Mouse (Mus musculus) G1E (cell line): ENCODE results near the gene Zeb2. TPM values are rescaled to one million over a fixed set of nuclear protein-coding genes. Genes with fewer than 3 reads are reported as not detected.

Experiments used
- ATAC-seq: 2 replicates; pipeline ENCODE4 v1.8.0; 2016; ENCODE audit warnings: mild to moderate bottlenecking; ENCODE audit not compliant: insufficient number of reproducible peaks, poor library complexity, low FRiP score, severe bottlenecking; ENCODE audit errors: extremely low read depth
- DNase-seq: peaks from one replicate; pipeline ENCODE4 v3.0.0; 2012; ENCODE audit warnings: low spot score
- H3K27me3 ChIP-seq: 2 replicates; pipeline ENCODE4 v1.6.1; 2012; ENCODE audit warnings: mild to moderate bottlenecking, low read length, inconsistent platforms; ENCODE audit not compliant: insufficient read depth
- H3K36me3 ChIP-seq: replicated peaks from 2 replicates; pipeline ENCODE3; 2012; ENCODE audit warnings: mild to moderate bottlenecking, inconsistent platforms
- H3K4me1 ChIP-seq: 2 replicates; pipeline ENCODE4 v1.6.1; 2012; ENCODE audit warnings: low read depth, low read length, inconsistent platforms, mixed read lengths; ENCODE audit not compliant: insufficient read depth
- H3K4me3 ChIP-seq: 2 replicates; pipeline ENCODE4 v1.5.1; 2012; ENCODE audit warnings: low read depth, mild to moderate bottlenecking, inconsistent platforms, low read length, moderate library complexity, mixed read lengths
- H3K9me3 ChIP-seq: replicated peaks from 2 replicates; pipeline ENCODE4 v1.6.1; 2012; ENCODE audit warnings: inconsistent platforms
- CTCF ChIP-seq: IDR thresholded peaks from 2 replicates; pipeline ENCODE4 v1.5.1; 2012; ENCODE audit warnings: low read depth, low read length, inconsistent platforms, mixed read lengths
- GATA1 ChIP-seq: IDR thresholded peaks from 2 replicates; pipeline ENCODE4 v1.6.1; 2012; ENCODE audit warnings: borderline replicate concordance, low read length, inconsistent platforms, mixed read lengths
- GATA2 ChIP-seq: IDR thresholded peaks from 2 replicates; pipeline ENCODE4 v1.6.1; 2012; ENCODE audit warnings: low read depth, low read length, inconsistent platforms, borderline replicate concordance
- POLR2AphosphoS5 ChIP-seq: IDR thresholded peaks from 2 replicates; pipeline ENCODE4 v1.6.1; 2012; ENCODE audit warnings: low read depth, low read length, inconsistent platforms; ENCODE audit not compliant: insufficient replicate concordance
- TAL1 ChIP-seq: conservative IDR thresholded peaks from 2 replicates; pipeline ENCODE4 v1.6.1; 2012; ENCODE audit warnings: low read depth, low read length, inconsistent platforms, mixed read lengths
- polyA plus RNA-seq: library from polyadenylated mRNA; stranded (reverse); fragments of >175 nt; gene quantifications from 2 replicates; pipeline ENCODE4 v1.2.3, GENCODE M21; 2012
- total RNA-seq, 2 experiments: library from RNA; stranded (forward) in 1 of 2; stranded (reverse) in 1 of 2; fragments of 200-1000 nt in 1 of 2; fragments of >200 nt in 1 of 2; fragmentation: Nextera tagmentation in 1 of 2; gene quantifications; 2 replicates each; pipeline ENCODE4 v1.2.3; 2014 to 2017

Zeb2 gene
- total and polyA plus RNA-seq, 3 experiments: 5.6 to 216 (median 79.0) TPM

DNA sequence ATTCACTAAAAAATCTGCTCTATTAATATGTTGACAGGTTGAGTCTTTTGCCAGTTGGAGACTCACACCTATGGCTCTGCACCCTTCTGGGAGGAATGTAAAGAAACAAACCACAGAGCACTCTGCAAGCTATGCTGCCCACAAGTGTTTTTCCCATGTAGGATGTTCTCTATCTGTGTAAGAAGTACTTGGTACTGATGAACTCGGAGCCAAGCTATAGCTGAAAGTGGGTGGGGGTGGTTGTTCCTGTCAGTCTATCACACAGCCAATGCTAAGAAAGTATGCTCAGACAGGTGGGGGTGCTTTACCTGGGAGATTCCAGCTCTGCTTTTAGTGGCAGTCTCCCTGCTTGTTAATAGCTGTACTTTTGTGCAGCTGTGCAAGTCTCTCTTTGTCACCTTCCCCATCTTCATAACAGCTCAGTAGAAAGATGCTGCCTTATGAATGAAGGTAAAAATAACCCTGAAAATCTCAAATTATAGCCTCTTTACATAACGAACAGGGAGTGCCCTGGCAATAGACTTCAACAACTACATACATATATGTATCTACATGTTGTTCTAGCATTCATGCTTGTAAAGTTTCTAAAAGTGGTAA lies 22.7 kb downstream of the Zeb2 start:
- H3K36me3 ChIP-seq: peaks cover 75% of the 10 kb centered on the region

DNA sequence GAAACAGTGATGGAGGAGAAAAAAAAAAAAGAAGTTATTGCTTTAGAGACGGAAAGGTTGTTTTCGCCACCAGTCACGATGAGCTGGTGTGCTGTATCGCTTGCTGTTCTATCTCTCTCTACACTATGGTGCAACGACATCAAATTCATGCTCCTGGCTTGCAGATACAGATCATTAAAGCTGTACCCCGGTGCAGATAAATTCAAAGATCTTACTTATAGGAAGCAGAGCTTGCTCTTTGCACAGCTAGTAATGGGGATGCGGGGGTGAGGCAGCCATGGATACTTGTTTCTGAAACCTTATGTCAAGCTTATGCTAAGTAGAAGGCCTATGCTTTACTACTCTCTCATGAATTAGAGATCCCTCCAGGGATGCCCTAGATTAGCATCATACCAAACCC lies 23.7 kb downstream of the Zeb2 start:
- H3K9me3 ChIP-seq: no peaks in the 10 kb centered on the region
- ATAC-seq (no peak; the same call in 1 of the 2 replicates), DNase-seq (no peak)
- H3K4me3 ChIP-seq: no peak overlapping the region
- H3K4me1 ChIP-seq: peaks cover 54% of the 10 kb centered on the region
- H3K36me3 ChIP-seq: peaks cover 82% of the 10 kb centered on the region
- TF ChIP-seq TAL1 (no peak), GATA2 (no peak)
- no peaks in the 10 kb centered on the region for H3K27me3 ChIP-seq

More for the DNA sequence above, 22.7 kb downstream of the Zeb2 start:
- peaks cover 50% of the 10 kb centered on the region for H3K4me1 ChIP-seq
- ATAC-seq (no peak), DNase-seq (no peak)
- no peaks in the 10 kb centered on the region for H3K27me3 ChIP-seq
- H3K9me3 ChIP-seq: no peaks in the 10 kb centered on the region
- H3K4me3 ChIP-seq: no peak overlapping the region
- TF ChIP-seq POLR2AphosphoS5: no peak
- no peak for TF ChIP-seq GATA1
- TF ChIP-seq GATA2: no peak
- TF ChIP-seq CTCF: no peak
- TF ChIP-seq TAL1: no peak

DNA sequence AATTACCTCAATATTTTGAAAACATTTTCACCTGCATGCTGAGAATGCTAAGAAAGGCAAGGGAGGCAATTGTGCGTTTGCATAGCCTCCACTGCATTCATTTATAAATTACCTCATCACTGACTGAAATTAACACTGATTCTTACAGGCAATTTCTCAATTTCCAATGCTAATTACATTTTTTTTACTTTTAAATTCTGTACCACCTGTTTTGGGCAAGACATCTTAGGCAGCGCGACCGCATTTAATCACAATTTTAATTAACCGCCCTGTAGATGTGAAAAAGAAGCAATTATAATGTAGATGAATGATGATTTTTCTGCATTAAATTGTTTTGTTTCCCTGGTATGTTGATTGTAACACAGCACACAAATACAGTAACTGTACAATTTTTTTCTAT lies 24.5 kb downstream of the Zeb2 start:
- H3K27me3 ChIP-seq: no peaks in the 10 kb centered on the region
- H3K9me3 ChIP-seq: no peaks in the 10 kb centered on the region
- no peak for TF ChIP-seq GATA2
- TF ChIP-seq TAL1: no peak
- no peak for TF ChIP-seq GATA1
- no peak for TF ChIP-seq CTCF
- no peak for TF ChIP-seq POLR2AphosphoS5
- no peak overlapping the region for H3K4me3 ChIP-seq
- no peak for DNase-seq
- peaks cover 52% of the 10 kb centered on the region for H3K4me1 ChIP-seq
- H3K36me3 ChIP-seq: peaks cover 80% of the 10 kb centered on the region
- ATAC-seq: no peak

DNA sequence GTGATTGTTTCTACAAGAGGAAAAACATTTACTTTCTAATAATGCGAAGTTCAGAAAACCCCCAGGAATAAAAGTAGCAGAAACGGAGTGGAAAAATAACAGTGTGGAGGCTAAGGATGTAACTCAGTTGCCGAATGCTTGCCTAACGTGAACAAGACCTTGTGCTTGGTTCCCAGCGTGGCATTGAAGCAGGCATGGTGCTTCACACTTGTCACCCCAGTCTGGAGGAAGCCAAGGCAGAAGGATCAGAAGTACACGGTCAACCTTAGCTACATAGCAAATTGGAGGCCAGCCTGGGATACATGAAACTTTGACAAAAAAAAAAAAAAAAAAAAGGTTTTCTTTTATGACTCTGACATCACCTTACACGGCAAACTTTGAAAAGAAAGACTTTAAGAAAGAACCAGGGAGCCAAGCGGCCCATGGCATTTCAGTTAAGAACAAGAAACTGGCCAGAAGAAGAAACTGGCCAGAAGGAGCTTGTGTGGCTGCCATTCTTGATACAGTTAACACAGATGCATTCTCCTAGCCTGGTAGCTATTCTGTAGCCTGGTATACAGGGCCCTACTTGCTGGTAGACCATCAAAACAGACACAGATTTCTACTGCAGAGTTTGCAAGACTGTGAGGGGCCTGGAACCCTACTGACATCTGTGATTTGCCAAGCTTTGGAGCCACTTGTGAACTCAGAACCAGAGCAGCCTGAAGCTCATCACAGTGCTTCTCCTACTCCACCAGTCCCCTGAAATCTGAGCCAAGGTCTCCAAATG lies 26.5 kb downstream of the Zeb2 start:
- Histone ChIP-seq H3K4me3 (no peak overlapping the region), H3K27me3 (no peaks in the 10 kb centered on the region), H3K4me1 (peaks cover 51% of the 10 kb centered on the region), H3K9me3 (no peaks in the 10 kb centered on the region), H3K36me3 (peaks cover 71% of the 10 kb centered on the region)
- TF ChIP-seq TAL1: no peak
- TF ChIP-seq CTCF: no peak
- TF ChIP-seq GATA1: no peak
- TF ChIP-seq POLR2AphosphoS5: no peak
- TF ChIP-seq GATA2: no peak
- ATAC-seq: no peak
- no peak for DNase-seq

DNA sequence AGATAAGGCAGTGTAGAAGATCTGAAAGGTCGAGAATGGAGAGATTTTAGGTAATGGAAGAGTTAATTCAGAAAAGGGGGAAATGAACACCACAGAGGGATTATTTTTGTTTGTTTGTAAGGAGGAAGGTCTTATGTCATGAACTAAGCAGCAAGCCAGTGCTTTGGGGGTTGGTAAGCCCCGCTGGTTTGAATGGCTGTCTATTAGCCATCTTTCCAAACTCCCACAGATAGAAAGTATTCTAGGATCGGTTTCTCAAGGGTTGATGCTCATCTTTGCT lies 28.0 kb downstream of the Zeb2 start:
- ATAC-seq (no peak), DNase-seq (no peak)
- Histone ChIP-seq H3K4me1 (peaks cover 47% of the 10 kb centered on the region), H3K4me3 (no peak overlapping the region), H3K9me3 (no peaks in the 10 kb centered on the region), H3K27me3 (no peaks in the 10 kb centered on the region), H3K36me3 (peaks cover 71% of the 10 kb centered on the region)
- TF ChIP-seq CTCF: no peak
- no peak for TF ChIP-seq TAL1
- no peak for TF ChIP-seq POLR2AphosphoS5
- TF ChIP-seq GATA1: no peak
- TF ChIP-seq GATA2: no peak

DNA sequence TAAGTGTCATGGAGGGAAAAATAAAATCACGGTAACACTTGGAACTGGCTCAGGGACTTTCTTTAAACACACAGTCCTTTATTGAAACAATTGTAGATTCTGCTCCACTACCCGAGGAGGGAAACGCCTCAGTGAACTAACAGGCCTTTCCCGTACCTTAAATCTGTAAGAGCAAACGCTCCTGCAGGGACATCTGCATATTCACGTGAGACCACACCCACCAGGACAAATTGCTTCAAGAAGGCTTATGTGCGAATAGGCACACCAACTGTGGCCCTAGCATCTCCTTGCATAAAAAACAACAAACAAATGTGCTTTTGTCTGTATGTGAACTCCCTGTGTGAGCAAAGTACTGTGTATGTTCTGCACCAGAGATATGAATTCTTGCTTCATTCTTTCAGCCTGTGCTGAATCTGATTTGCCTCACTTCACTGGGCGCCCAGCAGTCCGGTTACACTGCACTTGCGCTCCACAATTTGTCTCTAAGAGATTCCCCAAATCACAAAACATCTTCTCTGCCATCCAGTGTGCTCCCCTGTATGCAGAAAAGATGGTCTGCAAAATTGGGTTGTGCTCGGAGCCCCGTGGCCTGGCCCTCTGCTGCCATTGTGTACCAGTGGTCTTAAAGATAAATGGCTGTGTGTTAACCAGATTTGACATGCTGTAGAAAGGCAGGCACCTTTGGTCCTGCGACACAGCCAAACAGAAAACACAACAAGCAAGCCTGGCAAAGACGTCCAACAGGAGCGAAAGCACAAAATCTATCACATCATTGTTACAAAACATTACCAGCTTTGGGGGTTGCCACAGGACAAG lies 28.6 kb downstream of the Zeb2 start:
- Histone ChIP-seq H3K36me3 (peaks cover 71% of the 10 kb centered on the region), H3K9me3 (no peaks in the 10 kb centered on the region), H3K4me3 (no peak overlapping the region), H3K27me3 (no peaks in the 10 kb centered on the region), H3K4me1 (peaks cover 43% of the 10 kb centered on the region)
- DNase-seq (no peak), ATAC-seq (no peak)
- TF ChIP-seq GATA2 (no peak), POLR2AphosphoS5 (no peak), GATA1 (no peak)
